Mouse (Mus musculus): ENCODE results near the gene Zfp553.

Zfp553 gene

GRCm38 (mm10) chr7:127211014-127211745, 21.7 kb upstream of the Zfp553 start:
- no peak for DNase-seq

GRCm38 (mm10) chr7:127212432-127213250, 20.2 kb upstream of the Zfp553 start:
- no peak for DNase-seq

- no peak for DNase-seq
Measured at GRCm38 (mm10) chr7:127213485-127213884, 19.4 kb upstream of the Zfp553 start.

GRCm38 (mm10) chr7:127213930-127214329, 18.9 kb upstream of the Zfp553 start:
- DNase-seq, result no peak

GRCm38 (mm10) chr7:127214521-127214920, 18.3 kb upstream of the Zfp553 start:
- no peak for DNase-seq

- no peak for DNase-seq
Measured at GRCm38 (mm10) chr7:127214981-127215871, 17.6 kb upstream of the Zfp553 start.

GRCm38 (mm10) chr7:127216307-127216706, 16.6 kb upstream of the Zfp553 start:
- DNase-seq, result no peak

GRCm38 (mm10) chr7:127217475-127217874, 15.4 kb upstream of the Zfp553 start:
- no peak for DNase-seq

- no peak for DNase-seq
Measured at GRCm38 (mm10) chr7:127217901-127218642, 14.8 kb upstream of the Zfp553 start.

GRCm38 (mm10) chr7:127218670-127219069, 14.2 kb upstream of the Zfp553 start:
- DNase-seq, result no peak

GRCm38 (mm10) chr7:127220440-127220839, 12.4 kb upstream of the Zfp553 start:
- DNase-seq, result no peak

GRCm38 (mm10) chr7:127223106-127223505, 9.8 kb upstream of the Zfp553 start:
- DNase-seq, result no peak

- no peak for DNase-seq
Measured at GRCm38 (mm10) chr7:127223515-127224478, 9.1 kb upstream of the Zfp553 start.

GRCm38 (mm10) chr7:127224616-127225015, 8.2 kb upstream of the Zfp553 start:
- DNase-seq, result no peak

- no peak for DNase-seq
Measured at GRCm38 (mm10) chr7:127225147-127225995, 7.5 kb upstream of the Zfp553 start.

GRCm38 (mm10) chr7:127228615-127229303, 4.1 kb upstream of the Zfp553 start:
- peak; percentile 87 for DNase-seq

- no peak for DNase-seq
Measured at GRCm38 (mm10) chr7:127231376-127231775, 1.5 kb upstream of the Zfp553 start.

GRCm38 (mm10) chr7:127231826-127232621, 837 bp upstream of the Zfp553 start:
- no peak for DNase-seq

GRCm38 (mm10) chr7:127233368-127233749, 498 bp downstream of the Zfp553 start:
- no peak for DNase-seq

Measured in right cerebral cortex, postnatal 4 days (tissue).